Mouse (Mus musculus): ENCODE measurements around the gene Nmur1.

GRCm38 (mm10) chr1:86360441-86360840 lies 65.6 kb downstream of the Nmur1 start:
- TF ChIP-seq CTCF (IDR thresholded peaks at IDR 0.05; ENCODE audit: borderline replicate concordance, extremely low read depth, insufficient read depth, insufficient read length) (no peak), POLR2A (IDR thresholded peaks at IDR 0.05; ENCODE audit: borderline replicate concordance, extremely low read depth, insufficient read depth, insufficient read length, poor library complexity, severe bottlenecking) (no peak)

Data from brain, embryonic 14.5 days (tissue).